Mouse (Mus musculus): ENCODE measurements around the gene Tceanc2.

GRCm38 (mm10) chr4:107096841-107097373 lies 82.0 kb downstream of the Tceanc2 start, which contains the start of gene Cdcp2:
- no peak for TF ChIP-seq ZC3H11A (IDR thresholded peaks at IDR 0.05; ENCODE audit: low read depth, low read length)
- TF ChIP-seq TBP (conservative IDR thresholded peaks at IDR 0.05; ENCODE audit: low read depth, low read length) = no peak
- no peak for TF ChIP-seq JUND (conservative IDR thresholded peaks at IDR 0.05; ENCODE audit: low read depth, low read length)
- TF ChIP-seq NRF1 (IDR thresholded peaks at IDR 0.05; ENCODE audit: low read depth, low read length) = no peak

Measured in CH12.LX (cell line).